Mouse (Mus musculus) liver (tissue): ENCODE results near the gene Chchd5.

Source experiments
- DNase-seq: peaks from one replicate; pipeline ENCODE4 v3.0.0-alpha.2; 2020; ENCODE audit warnings: mixed read lengths

Chchd5 gene

GRCm38 (mm10) chr2:129164815-129165214, 35.3 kb downstream of the Chchd5 start:
- no peak for DNase-seq

- DNase-seq = no peak
These were observed 37.3 kb downstream of the Chchd5 start for GRCm38 (mm10) chr2:129166466-129167463.

GRCm38 (mm10) chr2:129173386-129173785, 43.9 kb downstream of the Chchd5 start:
- no peak for DNase-seq

- peak; percentile 57 for DNase-seq
These were observed 45.0 kb downstream of the Chchd5 start for GRCm38 (mm10) chr2:129174474-129174873.

- DNase-seq = no peak
These were observed 46.1 kb downstream of the Chchd5 start for GRCm38 (mm10) chr2:129175636-129176035.

- DNase-seq = no peak
These were observed 47.3 kb downstream of the Chchd5 start for GRCm38 (mm10) chr2:129176676-129177420.

GRCm38 (mm10) chr2:129177661-129178060, 48.2 kb downstream of the Chchd5 start:
- DNase-seq = no peak

- DNase-seq = no peak
These were observed 48.8 kb downstream of the Chchd5 start for GRCm38 (mm10) chr2:129178182-129178908.

- no peak for DNase-seq
These were observed 50.7 kb downstream of the Chchd5 start for GRCm38 (mm10) chr2:129179946-129180853.

- DNase-seq = peak; percentile 49
These were observed 52.0 kb downstream of the Chchd5 start for GRCm38 (mm10) chr2:129181509-129181908.

- no peak for DNase-seq
These were observed 52.9 kb downstream of the Chchd5 start for GRCm38 (mm10) chr2:129182412-129182811.

- no peak for DNase-seq
These were observed 54.1 kb downstream of the Chchd5 start for GRCm38 (mm10) chr2:129183561-129184031.
